Mouse (Mus musculus) MEL (cell line): ENCODE data around the gene Pip5k1b.

Source experiments
- CTCF ChIP-seq, 3 experiments: IDR thresholded peaks in 2 of 3; conservative IDR thresholded peaks in 1 of 3; 2 replicates each; pipeline ENCODE4 v1.5.1; 2011 to 2012; ENCODE audit warnings: low read length in 3 of 3, low read depth in 2 of 3, mild to moderate bottlenecking in 2 of 3, improper control_type of control experiment in 1 of 3, inconsistent platforms in 1 of 3, mixed read lengths in 1 of 3, moderate library complexity in 1 of 3; ENCODE audit not compliant: control insufficient read depth in 1 of 3, insufficient read depth in 1 of 3, poor library complexity in 1 of 3, severe bottlenecking in 1 of 3
- E2F4 ChIP-seq: IDR thresholded peaks from 2 replicates; pipeline ENCODE4 v1.6.1; 2011; ENCODE audit warnings: low read depth, low read length, improper control_type of control experiment, borderline replicate concordance
- GATA1 ChIP-seq: IDR thresholded peaks from 2 replicates; pipeline ENCODE4 v1.6.1; 2011; ENCODE audit warnings: low read depth, low read length, improper control_type of control experiment
- JUND ChIP-seq: IDR thresholded peaks from 2 replicates; pipeline ENCODE4 v1.6.1; 2011; ENCODE audit warnings: low read depth, mild to moderate bottlenecking, improper control_type of control experiment, low read length
- NELFE ChIP-seq: IDR thresholded peaks from 2 replicates; pipeline ENCODE4 v1.6.1; 2011; ENCODE audit warnings: low read depth, low read length, improper control_type of control experiment
- NRF1 ChIP-seq: IDR thresholded peaks from 2 replicates; pipeline ENCODE4 v1.6.1; 2014; ENCODE audit warnings: low read depth, mild to moderate bottlenecking, inconsistent platforms, low read length, improper control_type of control experiment, moderate library complexity; ENCODE audit not compliant: poor library complexity, insufficient read depth, severe bottlenecking
- POLR2A ChIP-seq, 2 experiments: IDR thresholded peaks; 2 replicates each; pipeline ENCODE4 v1.6.1; 2011 to 2012; ENCODE audit warnings: low read length in 2 of 2, mild to moderate bottlenecking in 2 of 2, control low read depth in 1 of 2, improper control_type of control experiment in 1 of 2, low read depth in 1 of 2, moderate library complexity in 1 of 2; ENCODE audit not compliant: control insufficient read depth in 1 of 2, insufficient read depth in 1 of 2, poor library complexity in 1 of 2
- SIN3A ChIP-seq: IDR thresholded peaks from 2 replicates; pipeline ENCODE4 v1.6.1; 2012; ENCODE audit warnings: low read length, improper control_type of control experiment, inconsistent platforms
- USF1 ChIP-seq: IDR thresholded peaks from 2 replicates; pipeline ENCODE4 v1.6.1; 2014; ENCODE audit warnings: low read depth, mild to moderate bottlenecking, inconsistent platforms, low read length, improper control_type of control experiment, moderate library complexity
- ZC3H11A ChIP-seq: IDR thresholded peaks from 2 replicates; pipeline ENCODE4 v1.6.1; 2012; ENCODE audit warnings: low read depth, mild to moderate bottlenecking, inconsistent platforms, low read length, improper control_type of control experiment
- ZNF384 ChIP-seq: IDR thresholded peaks from 2 replicates; pipeline ENCODE4 v1.6.1; 2012; ENCODE audit warnings: low read depth, mild to moderate bottlenecking, inconsistent platforms, low read length, improper control_type of control experiment

- TF ChIP-seq USF1 (no peak), NRF1 (no peak), POLR2A (IDR thresholded peaks at IDR 0.05; ENCODE audit: control insufficient read depth in 1 of 2, insufficient read depth in 1 of 2, low read depth in 1 of 2, low read length in 2 of 2, poor library complexity in 1 of 2) (no peak), CTCF (IDR thresholded peaks at IDR 0.05 in 2 of 3, conservative IDR thresholded peaks at IDR 0.05 in 1 of 3; ENCODE audit: control insufficient read depth in 1 of 3, insufficient read depth in 1 of 3, low read depth in 2 of 3, low read length in 3 of 3, poor library complexity in 1 of 3, severe bottlenecking in 1 of 3) (no peak), GATA1 (0 out of 2 replicates have a peak, but pooled peaks have one; percentile 12), SIN3A (no peak), JUND (no peak), ZC3H11A (no peak), E2F4 (no peak), NELFE (no peak), ZNF384 (no peak)
Observed at GRCm38 (mm10) chr19:24546153-24546552, 9.5 kb downstream of the Pip5k1b start.
